Mouse (Mus musculus): ENCODE results near the gene Wdr59.

DNA sequence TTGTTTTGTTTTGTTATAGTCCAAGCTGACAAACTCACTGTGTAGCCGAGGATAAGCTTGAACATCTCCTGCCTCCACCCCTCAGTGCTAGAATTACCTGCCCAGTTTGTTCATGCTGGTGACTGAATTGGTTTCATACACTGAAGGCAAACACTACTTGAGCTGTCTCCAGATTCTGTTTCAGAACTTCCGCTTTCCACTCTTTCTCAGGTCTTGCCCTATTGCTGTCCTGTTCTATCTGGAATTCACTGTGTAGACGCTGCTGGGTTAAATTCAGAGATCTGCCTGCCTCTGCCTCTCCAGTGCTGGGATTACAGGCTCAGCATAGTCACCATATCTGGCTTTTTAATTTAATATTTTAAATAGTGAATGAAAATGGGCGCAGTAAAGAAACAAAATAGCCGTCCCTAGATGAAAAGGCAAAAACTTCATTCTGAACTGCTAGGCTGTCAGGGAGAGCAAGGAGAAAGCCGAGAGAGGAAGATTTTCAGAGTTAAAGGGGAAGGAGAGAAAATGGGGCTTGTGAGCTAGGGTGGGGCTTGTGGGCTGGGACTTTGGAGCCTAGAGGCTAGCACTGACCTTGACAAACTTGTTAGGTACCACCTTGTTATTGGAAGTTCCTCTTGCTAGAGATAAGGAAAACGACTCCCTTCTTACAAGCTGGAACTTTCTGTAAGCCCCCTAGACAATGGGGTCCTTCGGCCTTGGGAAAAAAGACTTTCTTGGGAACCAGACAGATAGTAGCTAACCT, 23.7 kb upstream of the Wdr59 start:
- no peak for TF ChIP-seq POLR2A (IDR thresholded peaks at IDR 0.05; ENCODE audit: borderline replicate concordance, low read depth, low read length)
- TF ChIP-seq CTCF (IDR thresholded peaks at IDR 0.05; ENCODE audit: low read depth, low read length) = no peak

All from bone marrow macrophage, adult 2 months (primary cell).